Mouse (Mus musculus) heart, postnatal 0 days (tissue): ENCODE measurements around the gene Arhgap24.

ENCODE experiments used
- CTCF ChIP-seq: IDR thresholded peaks from 2 replicates; pipeline ENCODE4 v1.5.1; 2016; ENCODE audit warnings: antibody characterized with exemption, control low read depth, low read depth
- EP300 ChIP-seq: IDR thresholded peaks from 2 replicates; pipeline ENCODE4 v1.6.1; 2016; ENCODE audit warnings: antibody characterized with exemption, low read depth

DNA sequence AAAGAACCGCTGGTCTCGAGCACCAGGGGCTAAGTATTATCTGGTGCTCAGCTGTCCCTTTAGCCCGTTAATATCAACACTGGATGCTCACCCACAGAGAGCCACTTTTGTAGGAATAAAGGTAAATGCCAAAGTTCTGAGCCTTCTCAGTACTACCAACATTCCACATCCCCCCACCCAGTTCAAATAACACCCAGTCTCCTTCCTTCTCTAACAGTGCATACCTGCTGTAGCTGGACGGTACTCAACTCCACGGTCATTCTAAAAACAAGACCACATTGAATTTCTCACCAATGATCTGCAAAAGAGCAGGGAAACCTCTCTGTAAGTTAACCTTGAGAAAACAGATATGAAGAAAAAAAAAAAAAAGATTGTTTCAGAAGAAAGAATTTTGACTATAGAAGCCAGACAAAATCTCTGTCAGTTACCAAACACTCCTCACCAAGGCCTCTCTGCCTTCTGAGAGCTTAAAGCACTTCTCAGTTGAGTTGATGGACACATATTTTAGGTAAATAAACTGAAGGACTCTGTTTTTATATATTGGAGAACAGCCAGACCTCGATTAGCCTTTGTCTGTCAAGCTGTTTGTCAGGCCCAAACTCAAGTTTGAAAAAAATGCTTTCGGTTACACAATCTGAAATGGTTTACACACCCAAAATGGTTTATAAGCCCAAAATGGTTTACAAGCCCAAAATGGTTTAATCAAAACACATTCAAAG is 29.0 kb upstream of the Arhgap24 start:
- TF ChIP-seq CTCF, result no peak
- no peak for TF ChIP-seq EP300
